Mouse (Mus musculus): ENCODE measurements at regions not wholly inside any gene's neighbourhood (a gene's known extent, or its start where the extent isn't known, plus 50 kb on each side); places are given as distances from the start of the nearest gene placed in this dataset.

DNA sequence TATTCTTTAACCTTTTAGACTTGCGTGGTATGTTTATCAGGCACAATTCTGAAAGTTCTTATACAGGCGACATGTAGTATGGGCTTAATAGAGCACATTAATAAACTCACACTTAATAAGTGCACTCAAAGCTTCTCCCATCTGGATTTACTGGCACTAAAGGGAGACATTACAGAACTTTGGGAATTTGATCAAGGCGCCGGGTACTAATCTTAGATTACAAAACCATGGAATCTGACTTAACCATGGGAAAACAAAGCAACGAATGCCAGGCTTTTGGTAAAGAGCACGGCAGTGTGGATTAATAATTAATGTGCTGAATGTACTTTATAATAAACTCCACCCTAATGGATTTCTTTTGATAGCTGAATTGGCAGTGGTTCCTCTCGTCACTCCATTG is 196.5 kb upstream of the Pkn2 start:
- H3K27me3 ChIP-seq (ENCODE audit: insufficient read depth, low read length), result no peaks in the 10 kb centered on the region
- DNase-seq (ENCODE audit: low spot score), result no peak
- WGBS, result 70% methylated on average over 7 of the region's 7 CpGs
- H3K4me1 ChIP-seq (replicated peaks; ENCODE audit: insufficient read depth, low read length), result no peaks in the 10 kb centered on the region
- H3K9ac ChIP-seq (ENCODE audit: low read depth, low read length), result no peak overlapping the region
- no peak for ATAC-seq (replicated peaks; ENCODE audit: low FRiP score, low read depth)
- no peak overlapping the region for H3K4me3 ChIP-seq (replicated peaks; ENCODE audit: low read depth, low read length)
- H3K4me2 ChIP-seq (ENCODE audit: low read length), result no peak overlapping the region
- no peak overlapping the region for H3K27ac ChIP-seq
- no peaks in the 10 kb centered on the region for H3K9me3 ChIP-seq (replicated peaks; ENCODE audit: low read length)
- H3K36me3 ChIP-seq (ENCODE audit: insufficient read depth, low read length), result no peaks in the 10 kb centered on the region
- no peak for TF ChIP-seq CTCF (IDR thresholded peaks at IDR 0.05; ENCODE audit: low read depth)

- TF ChIP-seq CTCF (IDR thresholded peaks at IDR 0.05; ENCODE audit: low read depth), result no peak
These were observed 190.1 kb upstream of the Pkn2 start for GRCm38 (mm10) chr3:143071839-143072373.

DNA sequence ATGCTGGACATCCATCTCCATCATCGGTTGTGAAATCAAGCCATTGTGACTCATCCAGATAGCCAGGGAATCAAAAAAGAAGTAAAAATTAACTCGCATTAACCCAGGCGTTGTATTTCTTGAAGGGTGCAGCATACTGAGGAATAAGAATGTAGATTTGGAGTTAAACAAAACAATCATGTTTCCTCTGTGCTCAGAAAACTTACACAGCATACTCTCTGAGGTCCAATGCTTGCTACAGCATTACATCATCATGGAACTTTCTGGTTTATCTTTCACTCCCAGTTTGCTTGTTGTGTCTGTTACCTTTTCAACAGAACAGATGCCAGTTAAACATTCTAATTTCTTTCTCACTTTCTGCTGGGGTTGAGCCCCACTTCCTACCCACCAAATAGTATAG is 173.1 kb upstream of the Pkn2 start:
- H3K27me3 ChIP-seq (ENCODE audit: insufficient read depth, low read length), result no peaks in the 10 kb centered on the region
- no peak overlapping the region for H3K27ac ChIP-seq
- H3K36me3 ChIP-seq (ENCODE audit: insufficient read depth, low read length), result no peaks in the 10 kb centered on the region
- H3K9ac ChIP-seq (ENCODE audit: low read depth, low read length), result no peak overlapping the region
- ATAC-seq (replicated peaks; ENCODE audit: low FRiP score, low read depth), result no peak
- TF ChIP-seq CTCF (IDR thresholded peaks at IDR 0.05; ENCODE audit: low read depth), result no peak
- no peak overlapping the region for H3K4me3 ChIP-seq (replicated peaks; ENCODE audit: low read depth, low read length)
- DNase-seq (ENCODE audit: low spot score), result no peak
- H3K9me3 ChIP-seq (replicated peaks; ENCODE audit: low read length), result no peaks in the 10 kb centered on the region
- 92% methylated on average over 3 of the region's 3 CpGs for WGBS
- H3K4me2 ChIP-seq (ENCODE audit: low read length), result no peak overlapping the region
- H3K4me1 ChIP-seq (replicated peaks; ENCODE audit: insufficient read depth, low read length), result no peaks in the 10 kb centered on the region

More at GRCm38 (mm10) chr3:143071839-143072373, 190.1 kb upstream of the Pkn2 start:
- no peaks in the 10 kb centered on the region for H3K9me3 ChIP-seq (replicated peaks; ENCODE audit: low read length)
- DNase-seq (ENCODE audit: low spot score) (no peak), ATAC-seq (replicated peaks; ENCODE audit: low FRiP score, low read depth) (no peak)
- H3K36me3 ChIP-seq (ENCODE audit: insufficient read depth, low read length), result no peaks in the 10 kb centered on the region
- 50% methylated on average over 4 of the region's 4 CpGs for WGBS
- no peak overlapping the region for H3K27ac ChIP-seq
- H3K9ac ChIP-seq (ENCODE audit: low read depth, low read length), result no peak overlapping the region
- H3K4me3 ChIP-seq (replicated peaks; ENCODE audit: low read depth, low read length), result no peak overlapping the region
- H3K4me1 ChIP-seq (replicated peaks; ENCODE audit: insufficient read depth, low read length), result no peaks in the 10 kb centered on the region
- H3K4me2 ChIP-seq (ENCODE audit: low read length), result no peak overlapping the region
- H3K27me3 ChIP-seq (ENCODE audit: insufficient read depth, low read length), result no peaks in the 10 kb centered on the region

- 68% methylated on average over 11 of the region's 11 CpGs for WGBS
These were observed 171.6 kb upstream of the Pkn2 start for GRCm38 (mm10) chr3:143053286-143053993.

DNA sequence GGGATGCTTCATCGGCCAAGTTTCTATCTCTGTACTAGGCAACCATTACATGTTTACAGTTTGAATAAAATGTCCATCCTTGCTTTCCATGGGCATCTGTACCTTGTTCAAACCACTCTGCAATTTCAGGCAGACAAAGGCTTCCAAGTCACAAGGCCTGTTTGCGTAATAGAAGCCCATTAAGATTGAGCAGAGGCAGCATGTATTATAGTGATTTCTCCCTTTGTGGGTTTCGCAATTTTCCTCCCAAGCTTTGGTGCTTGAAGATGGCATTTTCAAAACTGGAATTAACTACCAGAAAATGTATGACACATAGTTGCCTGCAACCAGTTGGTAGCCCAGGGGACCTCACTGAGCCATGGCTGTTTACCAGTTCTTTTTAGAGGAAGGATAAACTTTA is 158.9 kb upstream of the Pkn2 start:
- no peaks in the 10 kb centered on the region for H3K36me3 ChIP-seq (ENCODE audit: insufficient read depth, low read length)
- no peak for TF ChIP-seq CTCF (IDR thresholded peaks at IDR 0.05; ENCODE audit: low read depth)
- H3K4me1 ChIP-seq (replicated peaks; ENCODE audit: insufficient read depth, low read length), result no peaks in the 10 kb centered on the region
- H3K9me3 ChIP-seq (replicated peaks; ENCODE audit: low read length), result no peaks in the 10 kb centered on the region
- WGBS, result 94% methylated on average over 3 of the region's 3 CpGs
- ATAC-seq (replicated peaks; ENCODE audit: low FRiP score, low read depth) (no peak), DNase-seq (ENCODE audit: low spot score) (no peak)
- H3K27me3 ChIP-seq (ENCODE audit: insufficient read depth, low read length), result no peaks in the 10 kb centered on the region
- H3K9ac ChIP-seq (ENCODE audit: low read depth, low read length), result no peak overlapping the region
- H3K4me2 ChIP-seq (ENCODE audit: low read length), result no peak overlapping the region
- no peak overlapping the region for H3K4me3 ChIP-seq (replicated peaks; ENCODE audit: low read depth, low read length)
- H3K27ac ChIP-seq, result no peak overlapping the region

More at GRCm38 (mm10) chr3:143053286-143053993, 171.6 kb upstream of the Pkn2 start:
- H3K9me3 ChIP-seq (replicated peaks; ENCODE audit: low read length), result no peaks in the 10 kb centered on the region
- no peak overlapping the region for H3K4me3 ChIP-seq (replicated peaks; ENCODE audit: low read depth, low read length)
- TF ChIP-seq CTCF (IDR thresholded peaks at IDR 0.05; ENCODE audit: low read depth), result no peak
- ATAC-seq (replicated peaks; ENCODE audit: low FRiP score, low read depth), result no peak
- H3K36me3 ChIP-seq (ENCODE audit: insufficient read depth, low read length), result no peaks in the 10 kb centered on the region
- H3K4me1 ChIP-seq (replicated peaks; ENCODE audit: insufficient read depth, low read length), result no peaks in the 10 kb centered on the region
- H3K27ac ChIP-seq, result no peak overlapping the region
- H3K4me2 ChIP-seq (ENCODE audit: low read length), result no peak overlapping the region
- DNase-seq (ENCODE audit: low spot score), result no peak
- no peaks in the 10 kb centered on the region for H3K27me3 ChIP-seq (ENCODE audit: insufficient read depth, low read length)
- H3K9ac ChIP-seq (ENCODE audit: low read depth, low read length), result no peak overlapping the region

- no peaks in the 10 kb centered on the region for H3K36me3 ChIP-seq (ENCODE audit: insufficient read depth, low read length)
- WGBS, result 91% methylated on average over 1 of the region's 1 CpGs
- TF ChIP-seq CTCF (IDR thresholded peaks at IDR 0.05; ENCODE audit: low read depth), result no peak
These were observed 154.3 kb upstream of the Pkn2 start for GRCm38 (mm10) chr3:143036108-143036507.

More at GRCm38 (mm10) chr3:143036108-143036507, 154.3 kb upstream of the Pkn2 start:
- Histone ChIP-seq H3K27ac (no peak overlapping the region), H3K27me3 (ENCODE audit: insufficient read depth, low read length) (no peaks in the 10 kb centered on the region), H3K4me1 (replicated peaks; ENCODE audit: insufficient read depth, low read length) (no peaks in the 10 kb centered on the region), H3K4me2 (ENCODE audit: low read length) (no peak overlapping the region), H3K9me3 (replicated peaks; ENCODE audit: low read length) (no peaks in the 10 kb centered on the region), H3K4me3 (replicated peaks; ENCODE audit: low read depth, low read length) (no peak overlapping the region), H3K9ac (ENCODE audit: low read depth, low read length) (no peak overlapping the region)
- DNase-seq (ENCODE audit: low spot score) (no peak), ATAC-seq (replicated peaks; ENCODE audit: low FRiP score, low read depth) (no peak)
